Mouse (Mus musculus): ENCODE measurements around the gene Atic.

Atic gene

DNA sequence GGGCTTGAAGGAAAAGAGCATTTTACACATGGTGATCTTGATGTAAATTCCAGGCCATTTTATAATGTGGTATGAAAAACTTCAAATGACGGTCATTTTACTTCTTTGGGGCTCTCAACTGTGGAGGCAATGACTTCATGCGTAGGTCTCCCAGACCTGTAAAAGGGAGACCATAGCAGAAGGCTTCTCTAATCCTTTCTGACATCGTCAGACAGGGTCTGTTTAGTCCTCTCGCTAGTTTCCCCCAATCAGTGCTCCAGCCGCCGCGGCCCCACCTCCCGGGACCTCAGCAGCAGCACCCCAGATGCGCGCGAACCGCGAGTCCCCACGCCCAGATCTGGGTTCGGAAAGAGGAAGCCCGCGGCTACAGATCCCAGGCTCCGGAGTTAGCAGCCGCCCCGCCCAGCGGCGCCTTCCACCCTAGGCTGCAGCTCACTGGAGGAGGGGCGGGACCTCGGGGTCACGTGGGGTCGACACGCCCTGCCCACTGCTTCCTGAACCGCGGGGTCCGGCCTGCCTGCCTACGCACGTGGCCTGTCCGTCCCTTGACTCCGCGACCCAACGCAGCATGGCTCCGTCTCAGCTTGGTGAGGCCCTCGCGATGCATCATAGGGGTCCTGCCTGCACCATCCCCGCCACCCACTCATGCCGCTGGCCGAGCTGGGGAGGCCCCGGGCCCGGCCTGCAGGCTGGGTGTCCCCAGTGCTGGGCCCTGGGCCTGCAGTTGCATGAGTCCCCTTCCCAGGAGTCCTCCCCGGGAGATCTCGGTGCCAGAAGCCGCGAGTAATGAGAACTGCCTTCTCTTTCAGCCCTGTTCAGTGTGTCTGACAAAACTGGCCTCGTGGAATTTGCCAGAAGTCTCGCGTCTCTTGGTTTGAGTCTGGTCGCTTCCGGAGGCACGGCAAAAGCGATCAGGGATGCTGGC, at the start of gene Atic:
Gene Atic, plus strand, starts transcription at position 463 of the 925 bp plus-strand sequence.
- peak; percentile 86 to 88 for DNase-seq

DNA sequence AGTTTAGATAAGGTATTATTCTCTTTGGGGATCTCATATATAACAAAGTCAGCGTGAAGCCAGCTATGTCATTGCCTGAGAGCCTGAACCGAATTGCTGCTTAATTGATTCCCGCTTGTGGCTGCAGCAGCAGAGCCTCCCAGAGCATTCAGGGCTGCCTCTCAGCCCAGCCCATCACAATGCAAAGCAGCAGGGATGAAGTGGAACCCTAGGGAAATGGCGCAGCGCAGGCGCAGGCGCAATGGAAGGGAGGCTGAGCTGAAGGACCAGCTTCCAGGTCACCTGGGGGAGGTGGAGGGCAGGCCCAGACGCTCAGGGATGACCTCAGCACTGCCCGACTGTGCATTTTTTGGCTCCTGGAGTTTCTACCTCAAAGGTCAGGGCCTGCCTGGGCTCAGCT, 49.7 kb upstream of the Atic start:
- DNase-seq, result no peak

DNA sequence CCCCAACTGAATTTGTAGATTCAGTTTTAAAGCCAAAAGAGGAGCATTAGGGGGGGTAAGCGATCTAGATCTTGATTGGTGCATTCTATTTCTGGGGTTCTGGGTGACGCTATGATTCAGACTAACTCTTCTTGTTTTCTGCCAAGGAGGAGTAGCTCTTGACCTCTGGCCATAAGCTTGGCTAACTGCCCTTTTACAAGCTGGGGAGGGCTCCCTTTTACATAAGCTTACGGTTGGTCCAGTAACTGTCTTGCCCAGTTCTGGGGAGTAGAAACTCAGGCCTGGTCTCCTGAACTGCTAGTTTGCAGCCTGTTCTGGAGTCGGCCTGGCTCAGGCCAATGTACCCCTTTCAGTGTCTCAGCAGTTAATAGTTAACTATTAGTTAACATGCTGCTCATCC, 41.9 kb upstream of the Atic start:
- no peak for DNase-seq

DNA sequence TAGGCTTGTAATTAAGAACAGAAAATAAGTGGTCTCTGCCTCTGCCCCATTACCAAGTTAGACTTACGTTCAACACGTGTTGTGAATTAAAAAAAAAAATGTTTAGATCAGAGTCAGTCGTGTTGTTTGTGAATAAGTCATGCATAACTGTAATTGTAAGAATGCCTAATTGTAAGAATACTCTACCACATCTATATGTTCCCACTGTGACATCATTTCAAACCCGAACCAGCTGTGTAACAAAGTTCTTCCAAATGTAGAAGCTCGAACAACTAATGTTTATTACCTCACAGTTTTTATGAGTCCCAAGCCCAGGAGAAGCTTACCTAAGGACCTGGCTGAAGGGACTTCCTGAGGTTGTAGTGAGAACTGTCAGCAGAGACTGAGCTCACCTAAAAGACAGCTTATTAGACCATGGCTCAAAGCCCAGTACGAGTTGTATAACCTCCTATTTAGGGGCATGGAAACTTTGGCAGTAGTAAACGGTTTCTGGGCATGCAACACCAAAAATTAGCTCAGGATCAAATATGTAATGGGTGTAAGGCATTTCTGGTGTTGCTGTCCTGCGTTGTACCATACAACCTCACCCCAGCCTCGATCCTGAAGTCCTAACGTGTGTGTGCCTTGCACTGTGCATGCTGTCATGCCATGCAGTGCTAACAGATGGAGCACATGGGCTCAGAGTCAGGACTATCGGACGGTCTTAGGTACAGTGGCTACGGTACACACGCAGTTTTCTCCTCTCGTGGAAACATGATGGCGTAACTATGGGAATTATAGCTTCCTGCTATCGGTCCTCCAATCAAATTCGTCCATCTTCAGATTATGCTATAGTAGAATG, 27.9 kb upstream of the Atic start:
- no peak for DNase-seq

DNA sequence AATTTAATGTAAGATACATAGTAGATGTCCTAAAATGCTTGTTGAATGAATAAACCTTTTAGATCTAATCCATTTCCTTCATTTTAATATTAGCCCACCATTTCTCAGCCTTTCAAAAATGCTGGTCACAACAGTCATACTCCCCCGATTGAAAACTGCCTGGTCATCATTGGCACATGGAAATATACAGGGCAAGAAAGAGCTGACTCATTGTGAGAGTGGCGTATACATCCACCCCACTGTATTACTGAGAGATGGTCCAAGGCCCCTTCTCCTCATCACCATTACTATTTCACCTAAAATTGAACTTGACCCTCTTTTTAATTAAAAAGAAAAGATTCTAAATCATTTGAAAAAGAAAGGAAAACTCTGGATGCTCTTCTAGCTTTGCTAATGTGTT, 26.2 kb upstream of the Atic start:
- no peak for DNase-seq

DNA sequence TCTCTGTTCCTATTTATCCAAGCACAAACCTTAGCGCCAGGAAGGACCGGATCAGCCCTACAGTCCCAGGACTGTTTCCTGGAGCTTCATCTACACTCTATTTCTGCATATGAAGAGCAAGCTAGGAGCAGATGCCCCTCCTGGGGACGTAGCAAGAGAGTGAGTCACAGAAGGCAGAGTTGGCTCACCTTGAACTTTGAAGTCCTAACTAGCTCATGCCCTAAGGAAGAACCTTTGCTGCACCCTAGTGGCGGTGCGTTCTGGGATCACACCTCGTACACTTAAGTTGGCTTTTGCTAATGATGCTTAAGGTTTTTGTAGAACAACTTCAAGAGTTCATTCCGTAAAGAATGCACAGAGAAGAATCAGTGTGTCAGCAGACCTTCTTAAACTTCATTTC, 25.3 kb upstream of the Atic start:
- peak in 1 of 2 experiments; percentile 9 for DNase-seq

DNA sequence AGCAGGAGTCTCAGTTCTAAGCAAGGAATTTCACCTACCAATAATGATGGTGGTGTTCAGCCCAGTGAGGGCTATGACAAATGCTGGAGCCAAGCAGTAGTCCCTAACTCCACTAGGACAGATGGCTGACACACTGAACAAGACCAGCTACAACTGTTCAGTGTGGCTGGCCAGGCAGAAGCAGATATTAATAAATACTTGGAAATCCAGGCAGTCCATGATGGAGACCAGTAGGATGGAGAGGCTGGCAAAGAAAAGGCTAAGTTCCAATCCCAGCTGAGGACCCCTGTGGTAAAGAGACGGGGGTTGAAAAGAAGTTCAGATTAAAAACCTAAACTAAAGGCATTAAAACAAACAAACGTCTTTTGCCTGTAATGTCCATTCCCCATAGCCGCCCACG, 17.3 kb upstream of the Atic start:
- no peak for DNase-seq

DNA sequence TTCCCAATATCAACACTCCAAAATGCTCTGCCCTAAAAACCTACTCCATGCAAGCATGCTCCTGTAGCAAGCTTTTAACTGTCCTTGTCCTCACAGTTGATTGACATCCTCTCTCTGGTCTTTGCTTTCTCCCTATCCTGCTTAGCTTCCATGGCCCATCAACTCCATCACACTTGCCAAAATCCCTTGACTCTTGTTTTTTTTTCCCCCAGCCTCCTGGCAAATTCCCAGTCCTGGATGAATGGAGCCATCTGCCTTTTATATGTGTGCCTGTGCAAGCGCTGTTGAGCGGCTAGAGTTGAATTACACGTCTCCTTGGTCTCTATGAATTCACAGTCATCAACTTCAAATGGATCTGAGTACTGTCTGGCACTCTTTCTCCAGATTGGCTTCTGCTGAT, 16.5 kb upstream of the Atic start:
- no peak for DNase-seq

DNA sequence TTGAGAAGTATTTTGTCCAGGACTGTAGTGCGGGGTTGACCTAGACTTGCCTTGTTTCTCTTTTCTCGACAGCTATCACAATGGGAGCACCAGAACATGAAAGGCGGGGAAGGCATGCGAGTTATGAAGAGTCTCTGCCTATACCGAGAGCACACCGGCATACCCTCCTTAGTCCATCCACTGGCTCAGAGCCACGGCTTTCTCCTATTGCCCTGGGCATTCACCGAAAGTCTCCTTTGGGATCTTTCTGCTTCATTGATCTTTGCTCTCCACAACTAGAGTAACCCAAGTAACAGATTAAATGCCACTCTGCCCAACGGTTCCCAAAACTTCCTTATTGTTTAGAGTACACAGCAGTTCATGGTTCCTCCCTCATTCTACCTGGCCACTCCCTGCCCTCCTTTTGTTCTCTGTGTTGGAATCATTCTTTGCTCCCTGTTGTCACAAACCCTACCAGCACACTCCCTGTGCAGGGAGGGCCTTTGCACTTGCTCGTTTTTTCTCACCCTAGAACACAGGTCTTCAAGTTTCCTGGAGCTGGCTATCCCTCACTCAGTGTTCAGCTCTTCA, 6.2 kb upstream of the Atic start:
- DNase-seq, result no peak

DNA sequence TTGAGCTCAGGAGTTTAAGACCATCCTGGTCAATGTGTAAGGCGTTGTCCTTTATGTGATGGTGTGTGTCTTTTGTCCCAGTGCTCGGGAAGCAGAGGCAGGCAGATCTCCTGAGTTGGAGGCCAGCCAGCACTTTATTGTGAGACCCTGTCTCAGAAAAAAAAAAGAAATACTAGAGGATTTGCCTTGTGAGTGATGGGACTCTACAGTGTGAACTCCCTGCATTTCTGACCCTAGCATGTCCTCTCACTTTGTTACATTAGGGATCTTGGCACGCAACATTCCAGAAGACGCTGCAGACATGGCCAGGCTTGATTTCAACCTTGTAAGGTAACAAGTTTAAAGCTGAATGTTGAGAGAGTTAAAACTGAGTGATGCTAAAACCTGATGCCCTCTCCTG, 3.7 kb downstream of the Atic start:
- no peak for DNase-seq

DNA sequence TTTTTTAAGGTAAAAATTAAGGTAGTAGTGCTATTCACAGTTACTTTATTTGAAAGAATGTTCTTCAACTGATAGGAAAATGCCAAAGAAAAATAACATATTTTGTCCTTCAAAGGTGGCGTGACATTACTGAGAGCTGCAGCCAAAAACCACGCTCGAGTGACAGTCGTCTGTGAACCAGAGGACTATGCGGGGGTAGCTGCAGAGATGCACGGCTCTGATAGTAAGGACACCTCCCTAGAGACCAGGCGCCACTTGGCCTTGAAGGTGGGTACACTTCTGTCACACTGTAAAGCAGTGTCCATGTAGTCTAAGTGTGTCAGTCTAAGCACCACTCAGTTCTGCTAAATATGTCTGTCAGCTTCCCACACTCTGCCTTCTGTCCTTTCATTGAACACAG, 7.3 kb downstream of the Atic start:
- no peak for DNase-seq

DNA sequence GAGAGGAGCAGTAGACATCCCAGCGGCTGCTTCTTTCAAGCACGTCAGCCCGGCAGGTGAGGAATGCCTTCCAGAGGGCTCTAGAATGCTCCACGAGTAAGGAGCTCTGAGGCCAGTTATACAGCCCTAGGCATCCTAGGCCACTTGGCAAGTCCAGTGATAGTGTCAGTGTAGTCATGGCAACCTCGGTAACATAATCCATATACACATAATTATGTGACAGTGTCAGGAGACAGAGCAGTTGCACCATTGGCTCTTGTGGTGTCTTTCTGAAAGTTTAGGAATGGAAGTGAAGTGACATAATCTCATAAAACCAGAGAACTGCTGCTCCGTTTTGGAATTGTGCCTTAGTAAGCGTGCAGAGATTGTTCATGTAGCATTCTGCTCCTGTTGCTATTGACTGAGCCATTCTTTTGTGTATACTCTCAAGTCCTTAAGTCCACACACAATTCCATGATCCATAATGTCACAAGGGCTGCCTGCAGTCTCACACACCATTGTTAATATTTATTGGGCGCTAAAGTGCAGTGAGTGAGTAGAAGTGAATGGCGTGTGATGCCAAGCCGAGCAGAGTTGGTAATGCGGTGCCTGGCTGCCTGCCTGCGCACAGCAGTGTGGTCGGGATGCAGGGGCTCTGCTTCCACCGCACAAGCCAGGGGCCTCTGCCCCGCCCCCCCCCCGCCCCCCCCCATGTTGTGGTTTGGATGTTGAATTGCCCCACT, 11.1 kb downstream of the Atic start:
- no peak for DNase-seq

DNA sequence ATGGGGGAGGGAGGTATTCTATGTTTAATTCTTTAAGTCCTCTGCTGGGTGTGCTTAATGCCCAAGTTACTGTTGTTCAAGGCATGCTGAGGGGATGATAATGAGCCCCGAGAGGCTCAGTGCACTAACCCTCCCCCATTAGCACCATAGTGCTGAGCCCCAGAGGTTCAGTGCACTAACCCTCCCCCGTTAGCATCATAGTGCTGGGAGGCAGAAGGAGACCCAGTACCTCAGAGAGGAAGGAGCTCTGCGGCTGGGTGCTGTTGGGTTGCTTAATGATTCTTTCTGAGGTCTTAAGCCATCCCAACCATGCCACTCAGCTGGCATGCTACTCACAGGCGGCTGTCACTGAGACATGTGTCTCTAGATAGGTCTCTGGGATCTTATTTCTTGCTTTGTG, 13.2 kb downstream of the Atic start:
- DNase-seq, result no peak

DNA sequence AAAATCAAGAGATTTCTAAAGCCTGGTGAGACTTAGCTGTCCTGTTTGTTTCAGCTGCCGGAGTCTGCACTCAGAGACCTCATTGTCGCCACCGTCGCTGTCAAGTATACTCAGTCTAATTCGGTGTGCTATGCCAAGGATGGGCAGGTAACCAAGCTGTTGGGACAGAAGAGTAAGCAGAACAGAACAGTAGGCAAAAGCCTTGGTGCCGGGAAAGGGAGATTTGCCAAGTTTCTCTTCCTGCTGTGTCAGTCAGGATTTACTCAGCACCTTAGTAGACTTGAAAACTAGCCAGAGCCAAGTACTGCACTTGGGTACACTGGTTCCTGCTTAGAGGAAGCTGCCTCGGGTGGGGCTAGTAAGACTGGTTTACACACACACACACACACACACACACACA, 19.0 kb downstream of the Atic start:
- DNase-seq, result peak; percentile 44 to 63

DNA sequence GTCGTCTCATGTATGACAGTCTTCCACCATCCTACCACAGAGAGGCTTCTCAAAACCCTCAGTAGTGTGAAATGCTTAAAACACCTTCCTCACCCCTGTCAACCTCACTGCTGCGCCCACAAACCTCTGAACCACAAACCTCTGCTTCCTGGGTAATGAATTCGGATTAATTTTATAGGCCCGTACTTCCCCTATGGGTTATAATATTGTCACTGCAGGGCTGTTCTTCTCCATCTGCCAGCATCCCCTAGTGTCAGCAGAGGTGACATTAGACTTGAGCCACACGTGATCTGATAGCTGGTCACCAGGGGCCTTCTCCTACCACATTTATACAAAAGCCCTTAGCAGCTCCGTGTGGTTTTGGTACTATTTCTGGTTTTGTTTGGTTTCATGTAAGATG, 19.9 kb downstream of the Atic start:
- no peak for DNase-seq

DNA sequence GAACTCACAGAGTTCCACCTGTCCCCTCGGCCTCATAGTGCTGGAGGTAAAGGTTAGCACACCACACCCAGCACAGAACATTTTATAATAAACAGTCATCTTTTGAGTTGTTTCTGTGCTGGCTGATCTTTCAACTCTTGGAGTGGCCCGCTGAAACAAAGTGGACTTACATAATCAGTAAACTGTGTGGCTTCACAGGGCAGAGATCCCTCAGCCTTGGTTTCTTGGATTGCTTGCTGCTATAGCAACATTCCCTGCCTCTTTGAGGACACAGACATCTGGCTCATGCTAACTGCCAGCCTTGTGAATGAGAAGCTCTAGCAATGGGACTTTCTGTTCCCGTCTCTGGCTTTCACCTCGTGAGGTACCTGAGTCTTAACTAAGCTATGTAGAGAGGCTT, 22.6 kb downstream of the Atic start:
- DNase-seq, result no peak

DNA sequence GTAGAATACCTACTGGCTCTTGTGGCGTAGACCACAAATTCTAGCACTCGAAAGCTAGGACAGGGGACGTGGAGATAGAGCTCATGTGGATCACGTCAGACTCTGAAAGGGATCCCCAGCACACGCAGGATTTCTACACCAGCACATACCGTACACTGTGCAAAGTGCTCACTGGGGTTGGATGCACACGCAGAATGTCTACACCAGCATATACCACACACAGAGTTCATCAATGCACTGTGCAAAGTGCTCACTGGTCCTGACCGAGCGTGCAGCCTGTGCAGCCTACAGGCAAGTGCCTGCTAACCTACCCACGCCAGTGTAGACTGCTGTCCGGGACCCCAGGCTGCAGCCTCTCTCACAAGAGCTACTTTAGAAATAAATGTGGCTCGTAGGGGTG, 23.5 kb downstream of the Atic start:
- DNase-seq, result no peak

DNA sequence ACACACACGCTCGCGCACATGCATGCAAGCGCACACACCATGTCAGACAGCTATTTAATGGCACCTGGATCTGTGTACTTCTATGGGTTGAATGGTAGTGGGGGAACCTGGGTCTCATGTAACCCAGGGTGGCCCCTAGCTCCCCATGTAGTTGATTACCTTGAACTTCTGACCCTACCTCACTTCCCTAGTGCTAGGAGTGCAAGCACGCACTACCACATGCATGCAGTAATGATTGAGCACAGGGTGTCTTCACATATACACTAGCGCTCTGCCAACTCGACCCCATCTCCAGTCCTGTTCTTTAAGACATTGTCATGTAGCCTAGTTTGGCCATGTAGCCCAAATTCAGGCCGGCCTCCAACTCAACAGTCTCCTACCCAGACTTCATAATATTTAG, 26.4 kb downstream of the Atic start:
- DNase-seq, result no peak

DNA sequence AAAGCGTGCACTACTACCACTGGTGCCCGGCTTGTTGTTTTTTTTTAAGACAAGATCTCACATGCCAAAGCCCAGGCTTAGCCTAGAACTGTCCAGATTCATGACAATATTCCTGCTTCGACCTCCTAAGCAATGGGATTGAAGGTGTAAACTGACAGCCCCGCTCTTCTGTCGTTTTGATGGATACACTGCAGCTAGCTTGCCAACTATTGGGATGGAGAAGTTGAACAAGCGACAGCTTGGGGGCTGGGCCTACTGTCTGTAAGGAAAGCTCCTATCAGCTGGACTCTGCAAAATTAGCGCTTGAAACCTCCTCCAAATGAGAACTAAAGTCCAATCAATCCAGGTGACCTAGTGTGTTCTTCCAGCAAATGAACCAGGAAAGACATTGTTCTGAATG, 26.9 kb downstream of the Atic start:
- no peak for DNase-seq

DNA sequence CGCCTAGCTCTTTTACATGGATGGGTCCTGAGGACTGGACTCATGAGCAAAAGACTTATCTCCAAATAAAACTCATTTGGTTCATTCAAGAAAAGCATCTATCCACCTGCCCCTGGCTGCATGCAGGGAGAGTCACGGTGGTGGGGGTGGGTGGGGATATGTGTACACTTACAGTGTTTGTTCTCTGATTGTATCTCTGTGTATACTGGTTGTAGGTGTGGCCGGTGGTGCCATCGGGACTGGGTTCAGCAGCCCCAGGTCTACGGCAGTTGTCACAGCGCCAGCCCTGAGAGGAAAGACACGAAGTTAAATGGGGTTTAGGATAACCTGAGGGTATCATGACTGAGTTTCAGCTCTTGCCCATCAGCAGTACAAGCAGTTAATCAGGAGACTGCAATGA, 29.7 kb downstream of the Atic start:
- DNase-seq, result no peak

DNA sequence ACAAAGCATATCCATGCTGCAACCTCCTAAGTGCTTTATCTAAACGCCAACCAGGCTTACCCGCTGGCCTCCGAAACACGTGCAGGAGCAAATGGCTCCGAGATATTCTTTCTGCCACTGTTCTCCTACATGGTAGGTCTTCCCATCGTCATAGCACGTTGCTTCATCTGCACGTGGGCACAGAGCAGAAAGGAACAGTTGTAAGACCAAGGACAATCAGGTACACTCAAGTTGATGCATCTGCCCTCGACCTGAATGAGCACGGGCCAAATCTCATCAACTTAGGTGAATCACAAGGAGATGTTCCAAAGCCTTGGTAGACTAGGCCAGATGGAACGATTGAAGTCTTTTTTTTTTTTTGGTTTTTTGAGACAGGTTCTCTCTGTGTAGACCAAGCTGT, 33.1 kb downstream of the Atic start:
- DNase-seq, result no peak

DNA sequence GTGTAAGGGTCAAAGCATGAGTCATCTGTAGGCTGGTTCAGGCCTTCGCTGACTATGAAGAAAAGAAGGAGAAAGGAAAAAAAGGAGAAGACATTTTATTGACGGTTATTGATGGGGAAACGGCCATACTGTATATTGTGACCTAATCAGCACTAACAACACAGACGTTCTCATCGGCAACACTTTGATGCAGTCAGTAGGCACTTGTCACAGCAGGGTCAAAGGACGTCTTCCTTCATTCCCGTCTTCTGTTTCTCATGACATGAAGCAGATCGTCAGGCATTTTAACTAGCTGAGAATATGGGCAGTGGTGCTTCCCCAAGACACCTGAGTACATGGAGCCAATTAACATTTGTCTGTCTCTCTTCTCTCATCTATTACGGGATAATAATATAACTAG, 36.2 kb downstream of the Atic start:
- no peak for DNase-seq

DNA sequence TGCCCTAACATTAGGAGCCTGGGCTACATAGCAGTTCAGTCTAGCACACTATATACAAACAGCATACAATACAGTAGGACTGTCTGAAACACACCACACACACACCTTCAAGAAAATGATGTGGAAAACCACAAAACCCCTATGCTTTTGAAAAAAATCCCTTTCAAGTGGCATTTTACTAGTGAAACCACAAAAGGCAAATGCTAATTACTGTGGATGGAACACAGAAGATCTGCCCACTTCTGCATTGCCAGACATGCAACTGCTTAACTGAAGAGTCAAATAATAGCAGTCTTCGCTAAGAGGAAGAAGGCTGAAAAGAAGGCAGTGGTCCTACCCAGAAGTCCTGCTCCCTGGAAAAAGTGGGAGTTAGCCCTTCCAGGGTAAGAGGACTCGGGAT, 37.3 kb downstream of the Atic start:
- no peak for DNase-seq
